Mouse (Mus musculus) lung, adult 2 months (tissue): ENCODE results near the gene Dhrs1.

ENCODE experiments used
- CTCF ChIP-seq: fragments of 200-500 bp; IDR thresholded peaks from 2 replicates; pipeline ENCODE4 v1.5.1; 2011; ENCODE audit warnings: mild to moderate bottlenecking, low read length, control low read depth; ENCODE audit not compliant: insufficient read depth
- POLR2A ChIP-seq: fragments of 200-500 bp; IDR thresholded peaks from 2 replicates; pipeline ENCODE4 v1.6.1; 2011; ENCODE audit warnings: low read depth, mild to moderate bottlenecking, control low read depth, low read length, borderline replicate concordance; ENCODE audit errors: extremely low read depth

DNA sequence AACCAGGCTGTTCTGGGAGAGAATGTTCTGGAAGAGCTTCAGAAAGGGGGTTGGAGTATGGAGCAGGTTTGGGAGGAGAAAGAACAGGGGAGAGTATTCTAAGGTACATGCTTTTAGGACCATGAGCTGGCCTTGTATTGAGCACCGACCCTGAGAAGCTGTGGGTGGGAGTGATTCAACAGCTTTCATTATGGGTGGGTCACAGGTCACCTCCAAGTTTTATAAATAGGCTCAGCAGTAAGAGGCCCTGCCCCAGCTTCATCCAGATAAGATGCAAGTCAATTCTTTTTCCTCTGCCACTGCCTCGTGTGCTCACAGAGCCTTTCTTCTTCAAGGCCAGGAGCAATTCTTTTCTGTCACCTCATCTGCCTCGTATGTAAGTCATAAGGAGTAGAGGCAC lies 31.7 kb upstream of the Dhrs1 start:
- no peak for TF ChIP-seq CTCF
- TF ChIP-seq POLR2A, result no peak
